Mouse (Mus musculus) heart, postnatal 0 days (tissue): ENCODE results near the gene Sap25. TPM values are rescaled to one million over a fixed set of nuclear protein-coding genes. Genes with fewer than 3 reads are reported as not detected.

Experiments
- ATAC-seq: fragments of 200-750 bp; cut with Nextera tagmentation; 2 replicates; pipeline ENCODE4 v1.8.0; 2017; ENCODE audit warnings: low read depth, moderate number of reproducible peaks, moderate library complexity; ENCODE audit not compliant: insufficient read depth
- DNase-seq: peaks from one replicate; pipeline ENCODE4 v3.0.0-alpha.2; 2016; ENCODE audit warnings: low spot score
- H3K27ac ChIP-seq: fragments of 300-500 bp; sonication (generic); 2 replicates; pipeline ENCODE4 v1.5.1; 2014; ENCODE audit warnings: low read depth, mild to moderate bottlenecking
- H3K27me3 ChIP-seq: fragments of 300-500 bp; sonication (generic); 2 replicates; pipeline ENCODE4 v1.6.1; 2014; ENCODE audit warnings: low read length, mixed read lengths; ENCODE audit not compliant: control insufficient read depth, insufficient read depth
- H3K36me3 ChIP-seq: fragments of 300-500 bp; sonication (generic); replicated peaks from 2 replicates; pipeline ENCODE4 v1.6.1; 2014; ENCODE audit warnings: low read length, mixed read lengths; ENCODE audit not compliant: control insufficient read depth, insufficient read depth
- H3K4me1 ChIP-seq: fragments of 300-500 bp; sonication (generic); 2 replicates; pipeline ENCODE4 v1.6.1; 2014; ENCODE audit warnings: antibody characterized with exemption; ENCODE audit not compliant: control insufficient read depth, insufficient read depth
- H3K4me2 ChIP-seq: fragments of 300-500 bp; sonication (generic); 2 replicates; pipeline ENCODE4 v1.6.1; 2014; ENCODE audit warnings: low read depth, mild to moderate bottlenecking, low read length, moderate library complexity
- H3K4me3 ChIP-seq: fragments of 300-500 bp; sonication (generic); 2 replicates; pipeline ENCODE4 v1.5.1; 2014; ENCODE audit warnings: low read depth, low read length
- H3K9ac ChIP-seq: fragments of 300-500 bp; sonication (generic); replicated peaks from 2 replicates; pipeline ENCODE4 v1.6.1; 2014; ENCODE audit warnings: low read depth, low read length, mixed read lengths
- H3K9me3 ChIP-seq: fragments of 300-500 bp; sonication (generic); replicated peaks from 2 replicates; pipeline ENCODE4 v1.6.1; 2016; ENCODE audit warnings: low read length; ENCODE audit not compliant: control insufficient read depth
- CTCF ChIP-seq: IDR thresholded peaks from 2 replicates; pipeline ENCODE4 v1.5.1; 2016; ENCODE audit warnings: antibody characterized with exemption, control low read depth, low read depth
- EP300 ChIP-seq: IDR thresholded peaks from 2 replicates; pipeline ENCODE4 v1.6.1; 2016; ENCODE audit warnings: antibody characterized with exemption, low read depth
- WGBS: fragments of 180-500 bp; shearing (Covaris S2); extraction: QIAGEN DNeasy Blood & Tissue Kit; methylation state at CpG from one replicate; pipeline ENCODE4 v1.1.7; 2014; 5-methylcytosine and 5-hydroxymethylcytosine counted together
- polyA plus RNA-seq: library from polyadenylated mRNA; unstranded; fragments of >200 nt; fragmentation: Nextera tagmentation; extraction: Ambion mirVana; gene quantifications from 2 replicates; pipeline ENCODE4 v1.2.1, GENCODE M21; 2015
- total RNA-seq: library from RNA; depleted of rRNA; stranded (reverse); fragments of >200 nt; gene quantifications from 2 replicates; pipeline ENCODE4 v1.2.3, GENCODE M21; 2014; ENCODE audit warnings: low replicate concordance

Gene Sap25
- total and polyA plus RNA-seq, 2 experiments from 2014 or later = 1.5 to 10.4 TPM

DNA sequence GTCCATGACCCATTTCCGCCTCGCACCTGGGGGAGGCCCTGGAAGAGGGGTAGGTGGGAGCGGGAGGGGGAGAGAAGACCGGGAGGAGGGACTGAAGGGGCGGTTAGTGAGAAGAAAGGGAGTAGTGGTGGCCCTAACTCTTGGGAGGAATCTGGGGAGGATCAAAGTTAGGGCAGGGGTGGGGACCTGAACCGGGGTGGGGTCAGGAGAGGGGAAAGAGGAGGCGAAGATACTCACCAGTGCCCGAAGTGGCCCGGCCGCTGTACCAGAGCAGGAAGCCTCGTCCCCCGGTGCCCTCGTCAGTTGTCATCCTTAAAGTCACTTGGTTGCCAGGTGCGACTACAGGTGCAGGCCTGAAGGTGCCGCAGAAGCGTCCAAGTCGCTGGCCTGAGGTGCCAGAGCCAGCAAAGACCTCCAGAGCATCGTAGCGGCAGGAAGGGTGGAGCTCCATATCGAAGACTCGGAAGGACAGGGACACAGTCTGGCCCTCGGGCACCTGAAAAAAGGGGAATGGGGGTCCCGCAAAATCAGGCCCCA, 32.4 kb upstream of the Sap25 start:
- Histone ChIP-seq H3K4me2 (0 out of 2 replicates have a peak overlapping the region, but pooled peaks have one; percentile 7), H3K4me3 (no peak overlapping the region), H3K9ac (peak overlapping the region; percentile 4; the same call in 1 of the 2 replicates), H3K27ac (no peak overlapping the region), H3K4me1 (peaks cover 31% of the 10 kb centered on the region), H3K36me3 (peaks cover 27% of the 10 kb centered on the region), H3K27me3 (no peaks in the 10 kb centered on the region), H3K9me3 (no peaks in the 10 kb centered on the region)
- no peak for DNase-seq
- TF ChIP-seq EP300 (no peak), CTCF (no peak)
- 37% methylated on average over 22 of the region's 23 CpGs for WGBS
- ATAC-seq = no peak

DNA sequence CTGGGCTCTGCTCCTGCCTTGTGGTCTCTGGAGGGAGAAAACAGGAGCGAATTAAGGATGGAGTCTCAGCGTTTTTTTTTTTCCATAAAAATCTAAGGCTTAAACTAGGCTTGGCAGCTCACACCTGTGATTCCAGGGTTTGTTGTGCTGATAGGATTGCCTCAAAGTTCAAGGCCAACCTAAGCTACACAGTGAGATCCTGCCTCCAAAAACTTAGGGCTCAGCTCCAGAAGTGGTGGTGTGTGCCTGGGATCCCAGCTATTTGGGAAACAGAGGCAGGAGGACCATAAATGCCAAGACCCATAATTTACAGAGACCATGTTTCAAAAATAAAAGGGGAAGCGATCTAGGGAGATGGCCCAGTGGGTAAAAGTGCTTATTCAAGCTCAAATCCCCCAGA, 31.8 kb upstream of the Sap25 start:
- ATAC-seq = no peak

DNA sequence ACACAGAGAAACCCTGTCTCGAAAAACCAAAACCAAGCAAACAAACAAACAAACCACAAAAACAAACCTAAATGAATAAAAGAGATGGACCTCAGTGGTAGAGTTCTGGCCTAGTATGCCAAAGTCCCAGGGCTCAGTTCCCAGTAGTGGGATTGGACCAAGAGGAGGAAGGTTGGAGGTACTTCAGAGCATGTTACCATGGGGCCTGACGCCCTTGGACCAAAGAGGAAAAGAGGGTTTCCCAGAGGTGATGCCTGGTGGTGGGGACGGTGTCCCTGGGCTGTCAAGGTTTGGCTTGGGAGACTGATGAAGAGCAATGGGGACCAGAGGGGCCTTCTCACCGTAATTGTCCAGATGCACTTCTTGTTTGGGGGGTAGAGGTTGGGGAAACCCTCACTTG, 31.1 kb upstream of the Sap25 start:
- DNase-seq (no peak), ATAC-seq (no peak)
- WGBS = 55% methylated on average over 4 of the region's 4 CpGs
- Histone ChIP-seq H3K27me3 (no peaks in the 10 kb centered on the region), H3K9me3 (no peaks in the 10 kb centered on the region), H3K4me1 (peaks cover 31% of the 10 kb centered on the region), H3K9ac (0 out of 2 replicates have a peak overlapping the region, but pooled peaks have one; percentile 51), H3K27ac (peak overlapping the region; percentile 92), H3K4me3 (peak overlapping the region; percentile 35), H3K36me3 (peaks cover 24% of the 10 kb centered on the region), H3K4me2 (peak overlapping the region; percentile 53)
- TF ChIP-seq CTCF = no peak
- TF ChIP-seq EP300 = no peak

More for the DNA sequence above, 31.8 kb upstream of the Sap25 start:
- Histone ChIP-seq H3K27ac (no peak overlapping the region), H3K27me3 (no peaks in the 10 kb centered on the region), H3K9me3 (no peaks in the 10 kb centered on the region), H3K4me2 (no peak overlapping the region), H3K9ac (no peak overlapping the region), H3K36me3 (peaks cover 27% of the 10 kb centered on the region), H3K4me1 (peaks cover 31% of the 10 kb centered on the region), H3K4me3 (no peak overlapping the region)
- TF ChIP-seq CTCF = no peak
- TF ChIP-seq EP300 = no peak
- no peak for DNase-seq
- WGBS = 71% methylated on average over 3 of the region's 3 CpGs

DNA sequence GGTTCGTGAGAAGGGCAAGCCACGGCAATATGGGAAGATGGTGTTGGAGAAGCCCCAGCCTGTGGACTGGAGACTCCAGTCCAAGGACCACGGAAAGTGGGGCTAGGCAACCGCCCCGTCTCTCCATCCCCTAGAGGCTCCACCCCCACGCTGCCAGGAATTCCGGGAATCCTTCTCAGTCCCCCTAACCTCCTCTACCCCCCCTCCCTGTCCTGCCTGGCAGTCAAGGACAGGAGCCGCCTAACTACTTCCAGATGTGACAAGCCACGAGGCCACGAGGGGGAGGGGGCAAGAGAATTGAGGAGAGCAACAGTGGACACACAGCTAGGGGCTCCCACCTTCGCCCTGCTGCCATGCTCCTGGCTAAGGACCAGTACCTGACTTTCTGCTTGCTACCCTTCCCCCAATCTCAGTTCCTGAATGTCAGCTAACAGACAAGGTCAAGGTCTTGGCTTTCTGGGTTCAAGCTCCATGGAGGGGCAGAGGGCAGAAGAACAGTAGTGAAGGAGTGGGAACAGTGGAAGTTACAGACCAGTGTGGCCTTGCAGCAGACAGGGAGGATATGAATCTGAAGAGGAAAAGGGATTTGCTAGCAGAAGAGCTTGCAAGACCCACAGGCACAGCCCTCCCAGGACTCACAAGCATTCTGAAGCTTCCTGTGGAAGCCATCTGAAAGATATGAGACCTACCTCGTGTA, 30.4 kb upstream of the Sap25 start:
- peak overlapping the region; percentile 51 for H3K9ac ChIP-seq
- no peaks in the 10 kb centered on the region for H3K27me3 ChIP-seq
- H3K9me3 ChIP-seq = no peaks in the 10 kb centered on the region
- peak overlapping the region; percentile 92 for H3K27ac ChIP-seq
- H3K4me1 ChIP-seq = peaks cover 31% of the 10 kb centered on the region
- TF ChIP-seq CTCF (0 out of 2 replicates have a peak, but pooled peaks have one; percentile 9), EP300 (0 out of 2 replicates have a peak, but pooled peaks have one; percentile 55)
- H3K4me2 ChIP-seq = peak overlapping the region; percentile 53
- 8% methylated on average over 12 of the region's 12 CpGs for WGBS
- ATAC-seq (peak; percentile 79), DNase-seq (peak; percentile 85)
- H3K36me3 ChIP-seq = peaks cover 17% of the 10 kb centered on the region
- H3K4me3 ChIP-seq = peak overlapping the region; percentile 35

GRCm38 (mm10) chr5:137611245-137611602, 29.9 kb upstream of the Sap25 start:
- H3K4me1 ChIP-seq = peaks cover 31% of the 10 kb centered on the region
- H3K36me3 ChIP-seq = peaks cover 12% of the 10 kb centered on the region
- DNase-seq (peak; percentile 55), ATAC-seq (peak; percentile 61)
- no peak for TF ChIP-seq EP300
- TF ChIP-seq CTCF = no peak
- H3K27ac ChIP-seq = peak overlapping the region; percentile 92
- peak overlapping the region; percentile 35 for H3K4me3 ChIP-seq
- WGBS = 6% methylated on average over 6 of the region's 6 CpGs
- no peaks in the 10 kb centered on the region for H3K27me3 ChIP-seq
- H3K4me2 ChIP-seq = peak overlapping the region; percentile 53
- peak overlapping the region; percentile 51 for H3K9ac ChIP-seq
- no peaks in the 10 kb centered on the region for H3K9me3 ChIP-seq
